Mouse (Mus musculus) heart, embryonic 14.5 days (tissue): Measurements from ENCODE around the gene Tanc1. TPM values are rescaled to one million over a fixed set of nuclear protein-coding genes. Genes with fewer than 3 reads are reported as not detected.

Experiments used
- ATAC-seq: fragments of 200-750 bp; cut with Nextera tagmentation; 2 replicates; pipeline ENCODE4 v1.8.0; 2017; ENCODE audit warnings: low read depth, moderate TSS enrichment; ENCODE audit not compliant: insufficient number of reproducible peaks, insufficient read depth, low FRiP score
- H3K27ac ChIP-seq, 2 experiments: fragments of 200-500 bp in 1 of 2; fragments of 300-500 bp in 1 of 2; sonication (generic) in 1 of 2; replicated peaks in 1 of 2; 2 replicates each; pipeline ENCODE4 v1.5.1; 2012 to 2014; ENCODE audit warnings: low read depth in 2 of 2, low read length in 2 of 2, control low read depth in 1 of 2, mild to moderate bottlenecking in 1 of 2, mixed read lengths in 1 of 2; ENCODE audit not compliant: control insufficient read depth in 1 of 2, insufficient read depth in 1 of 2
- H3K27me3 ChIP-seq: fragments of 300-500 bp; sonication (generic); 2 replicates; pipeline ENCODE4 v1.6.1; 2014; ENCODE audit warnings: mild to moderate bottlenecking, low read length, control low read depth; ENCODE audit not compliant: control insufficient read depth, insufficient read depth
- H3K36me3 ChIP-seq: fragments of 300-500 bp; sonication (generic); 2 replicates; pipeline ENCODE4 v1.6.1; 2014; ENCODE audit warnings: mild to moderate bottlenecking, control low read depth, low read length, mixed read lengths; ENCODE audit not compliant: control insufficient read depth, insufficient read depth
- H3K4me1 ChIP-seq, 2 experiments: fragments of 200-500 bp in 1 of 2; fragments of 300-500 bp in 1 of 2; sonication (generic) in 1 of 2; 2 replicates each; pipeline ENCODE4 v1.6.1; 2012 to 2014; ENCODE audit warnings: low read length in 2 of 2, control low read depth in 1 of 2, mixed read lengths in 1 of 2; ENCODE audit not compliant: control insufficient read depth in 2 of 2, insufficient read depth in 2 of 2
- H3K4me2 ChIP-seq: fragments of 300-500 bp; sonication (generic); 2 replicates; pipeline ENCODE4 v1.6.1; 2014; ENCODE audit warnings: mild to moderate bottlenecking, low read length
- H3K4me3 ChIP-seq, 2 experiments: fragments of 200-500 bp in 1 of 2; fragments of 300-500 bp in 1 of 2; sonication (generic) in 1 of 2; 2 replicates each; pipeline ENCODE4 v1.5.1; 2012 to 2014; ENCODE audit warnings: low read length in 2 of 2, mild to moderate bottlenecking in 2 of 2, control low read depth in 1 of 2, low read depth in 1 of 2, moderate library complexity in 1 of 2; ENCODE audit not compliant: control insufficient read depth in 1 of 2, insufficient read depth in 1 of 2
- H3K9ac ChIP-seq: fragments of 300-500 bp; sonication (generic); 2 replicates; pipeline ENCODE4 v1.6.1; 2014; ENCODE audit warnings: mild to moderate bottlenecking, low read length
- H3K9me3 ChIP-seq: fragments of 300-500 bp; sonication (generic); 2 replicates; pipeline ENCODE4 v1.6.1; 2016; ENCODE audit warnings: low read length, control low read depth; ENCODE audit not compliant: control insufficient read depth
- WGBS: fragments of 180-500 bp; shearing (Covaris S2); extraction: QIAGEN DNeasy Blood & Tissue Kit; methylation state at CpG from one replicate; pipeline ENCODE4 v1.1.7; 2014; 5-methylcytosine and 5-hydroxymethylcytosine counted together
- polyA plus RNA-seq: library from polyadenylated mRNA; unstranded; fragments of >200 nt; fragmentation: Nextera tagmentation; extraction: Ambion mirVana; gene quantifications from 2 replicates; pipeline ENCODE4 v1.2.1, GENCODE M21; 2014

Tanc1 gene
- polyA plus RNA-seq, 1 experiment from 2014 or later, result 27.2 TPM

DNA sequence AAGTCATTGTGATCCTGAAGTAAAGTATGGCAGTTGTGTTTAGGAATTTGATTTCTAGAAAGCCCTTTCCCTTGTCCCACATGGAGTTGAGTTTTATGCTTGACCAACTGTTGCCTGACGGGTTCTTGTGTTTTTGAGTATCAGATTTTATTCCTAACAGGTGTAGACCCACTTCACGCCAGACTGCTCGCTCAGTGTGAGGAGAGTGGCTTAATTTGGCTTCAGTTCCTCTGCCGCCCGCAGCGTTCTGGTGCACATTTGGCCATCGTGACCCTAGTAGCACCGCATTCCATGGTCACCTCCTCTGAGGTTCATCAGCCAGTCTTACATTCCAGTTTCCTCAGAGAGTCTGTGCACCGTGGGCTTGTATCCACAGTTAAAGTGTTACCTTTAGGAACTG, 88.1 kb downstream of the Tanc1 start:
- no peak for ATAC-seq
- Histone ChIP-seq H3K27me3 (no peaks in the 10 kb centered on the region), H3K27ac (no peak overlapping the region), H3K4me1 (peaks cover 3 to 20% of the 10 kb centered on the region in 2 experiments), H3K36me3 (peaks cover 22% of the 10 kb centered on the region), H3K9ac (no peak overlapping the region), H3K4me2 (no peak overlapping the region), H3K9me3 (no peaks in the 10 kb centered on the region), H3K4me3 (no peak overlapping the region)
- 61% methylated on average over 9 of the region's 9 CpGs for WGBS

DNA sequence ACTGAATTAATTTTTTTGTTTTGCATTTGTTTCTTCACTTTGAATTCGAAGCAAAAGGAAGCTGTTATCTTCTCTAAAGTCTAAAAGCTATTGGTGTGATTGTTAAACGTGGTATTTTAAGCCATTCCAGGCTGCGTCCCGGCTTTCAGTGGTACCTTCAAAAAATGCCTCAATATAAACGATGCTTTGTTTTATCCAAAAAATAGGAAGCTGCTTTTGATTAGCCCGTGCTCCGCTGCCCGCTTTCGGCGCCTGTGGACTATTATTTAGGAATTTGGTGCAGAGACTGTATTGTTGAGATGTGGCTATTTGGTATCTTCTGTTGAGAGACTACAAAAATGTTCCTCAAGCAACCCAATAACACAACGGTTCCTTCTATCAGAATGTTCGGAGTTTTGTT, 93.4 kb downstream of the Tanc1 start:
- no peaks in the 10 kb centered on the region for H3K9me3 ChIP-seq
- no peak overlapping the region for H3K4me2 ChIP-seq
- H3K4me1 ChIP-seq, result peaks cover 10 to 13% of the 10 kb centered on the region in 2 experiments
- H3K27me3 ChIP-seq, result no peaks in the 10 kb centered on the region
- H3K4me3 ChIP-seq, result no peak overlapping the region
- no peak overlapping the region for H3K27ac ChIP-seq
- ATAC-seq, result no peak
- no peak overlapping the region for H3K9ac ChIP-seq
- 88% methylated on average over 12 of the region's 12 CpGs for WGBS
- H3K36me3 ChIP-seq, result peaks cover 16% of the 10 kb centered on the region

DNA sequence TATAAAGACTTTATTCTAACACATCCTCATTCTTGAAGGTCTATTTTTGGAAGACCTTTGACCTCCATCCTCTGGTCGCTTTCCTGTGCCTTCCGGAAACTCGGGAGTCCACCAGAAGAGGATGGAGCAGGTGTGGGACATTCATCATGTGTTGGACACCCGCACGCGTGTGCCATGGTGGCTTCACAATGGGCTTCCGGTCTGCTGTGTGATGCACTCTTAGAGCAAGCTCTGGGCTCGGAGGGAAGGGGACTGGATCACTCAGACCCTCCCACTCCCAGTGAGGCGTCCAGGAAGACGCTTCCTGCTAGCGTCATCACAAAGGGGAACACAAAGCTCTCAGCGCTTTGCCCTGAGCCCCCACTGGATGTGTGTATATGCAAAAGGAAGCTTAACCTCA, 95.0 kb downstream of the Tanc1 start:
- Histone ChIP-seq H3K4me3 (no peak overlapping the region), H3K27me3 (no peaks in the 10 kb centered on the region), H3K9me3 (no peaks in the 10 kb centered on the region), H3K4me1 (peaks cover 10 to 16% of the 10 kb centered on the region in 2 experiments), H3K27ac (no peak overlapping the region), H3K9ac (no peak overlapping the region), H3K4me2 (no peak overlapping the region), H3K36me3 (0 out of 2 replicates have a peak, but pooled peaks cover 5% of the 10 kb centered on the region)
- 0 out of 2 replicates have a peak, but pooled peaks have one; percentile 32 for ATAC-seq
- 66% methylated on average over 12 of the region's 12 CpGs for WGBS

DNA sequence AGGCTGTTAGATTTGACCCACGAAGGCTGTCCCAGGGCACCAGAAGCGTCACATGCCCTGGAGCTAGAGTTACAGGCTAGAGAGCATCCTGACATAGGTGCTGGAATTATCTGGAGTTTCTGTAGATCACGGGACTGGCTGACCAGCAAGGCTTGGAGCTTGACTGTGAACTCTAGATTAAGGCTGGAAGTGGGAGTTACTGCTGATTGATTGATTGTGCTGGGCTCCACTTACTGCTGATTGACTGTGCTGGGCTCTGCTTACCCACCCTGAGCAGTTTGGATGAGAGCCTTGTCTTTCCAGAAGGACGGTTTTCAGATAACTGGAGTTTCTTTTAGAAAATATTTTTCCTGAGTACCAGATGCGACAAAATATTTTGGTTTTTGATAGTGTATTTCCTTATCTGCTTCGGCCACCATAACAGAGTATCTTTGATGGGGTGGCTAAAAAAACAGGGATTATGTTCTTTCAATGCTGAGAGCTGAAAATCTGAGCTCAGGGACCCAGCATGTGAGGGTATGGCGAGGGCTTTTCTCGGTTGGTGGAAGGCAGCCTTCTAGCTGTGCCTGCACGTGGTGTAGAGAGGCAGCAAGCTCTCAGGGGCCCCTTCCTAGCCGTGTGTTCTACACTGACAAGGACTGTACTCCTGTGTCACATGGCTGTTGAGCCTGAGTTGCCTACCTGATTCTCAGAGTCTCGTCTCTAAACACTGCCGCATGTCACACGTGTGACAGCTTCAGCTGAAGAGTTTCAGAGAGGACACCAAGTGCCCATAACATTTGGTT, 96.3 kb downstream of the Tanc1 start:
- Histone ChIP-seq H3K4me3 (no peak overlapping the region), H3K4me1 (peaks cover 17 to 28% of the 10 kb centered on the region in 2 experiments), H3K9me3 (no peaks in the 10 kb centered on the region), H3K27me3 (no peaks in the 10 kb centered on the region), H3K9ac (0 out of 2 replicates have a peak overlapping the region, but pooled peaks have one; percentile 12), H3K27ac (peak overlapping the region; percentile 35 to 59), H3K36me3 (no peaks in the 10 kb centered on the region), H3K4me2 (peak overlapping the region; percentile 25; the same call in 1 of the 2 replicates)
- WGBS, result 24% methylated on average over 13 of the region's 13 CpGs
- ATAC-seq, result peak; percentile 52

DNA sequence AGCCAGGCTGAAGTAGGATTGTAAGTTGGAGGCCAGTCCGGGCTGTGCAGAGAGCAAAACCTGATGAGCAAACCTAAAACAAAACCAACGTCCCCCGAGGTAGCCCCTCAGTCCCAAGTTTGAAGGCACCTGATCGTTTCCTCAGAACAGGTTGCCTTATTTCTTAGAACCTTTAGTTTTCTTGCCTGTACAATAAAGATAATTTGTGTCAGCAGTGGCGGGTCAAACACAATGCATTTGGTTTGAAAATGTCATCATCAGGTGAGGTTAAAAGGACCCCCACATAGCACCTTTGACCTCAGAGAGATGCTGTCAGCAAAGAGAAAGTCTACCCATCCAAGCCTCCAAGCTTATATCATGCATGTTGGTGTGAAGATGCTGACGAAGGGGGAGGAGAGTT, 98.9 kb downstream of the Tanc1 start:
- no peaks in the 10 kb centered on the region for H3K36me3 ChIP-seq

DNA sequence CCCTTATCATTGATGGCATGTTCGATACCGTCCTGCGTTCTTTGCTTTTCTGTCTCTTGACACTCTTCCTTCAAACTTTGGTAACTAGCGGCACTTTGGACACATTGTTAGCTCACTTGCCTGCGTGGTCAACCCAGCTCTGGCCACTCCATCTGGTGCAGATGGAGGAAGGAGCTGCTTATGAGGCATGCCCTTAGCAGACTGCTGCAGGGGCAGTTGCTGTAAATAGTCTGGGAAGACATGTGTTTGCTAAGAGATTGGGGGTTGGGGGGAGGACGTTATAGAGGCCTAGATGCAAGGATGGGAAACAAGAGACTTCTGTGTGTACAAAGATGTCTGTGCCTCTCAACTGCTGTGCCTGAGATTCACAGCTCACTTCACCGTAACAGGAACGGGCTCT, 100.2 kb downstream of the Tanc1 start:
- Histone ChIP-seq H3K27ac (no peak overlapping the region), H3K4me3 (no peak overlapping the region), H3K4me2 (no peak overlapping the region), H3K36me3 (no peaks in the 10 kb centered on the region), H3K4me1 (peaks cover 15 to 36% of the 10 kb centered on the region in 2 experiments), H3K9ac (no peak overlapping the region), H3K27me3 (no peaks in the 10 kb centered on the region), H3K9me3 (no peaks in the 10 kb centered on the region)
- ATAC-seq, result no peak
- 74% methylated on average over 8 of the region's 8 CpGs for WGBS

More for the DNA sequence above, 98.9 kb downstream of the Tanc1 start:
- no peak overlapping the region for H3K27ac ChIP-seq
- WGBS, result 92% methylated on average over 6 of the region's 6 CpGs
- no peak overlapping the region for H3K4me2 ChIP-seq
- ATAC-seq, result no peak
- H3K9ac ChIP-seq, result no peak overlapping the region
- H3K9me3 ChIP-seq, result no peaks in the 10 kb centered on the region
- H3K4me1 ChIP-seq, result peaks cover 18 to 36% of the 10 kb centered on the region in 2 experiments
- no peak overlapping the region for H3K4me3 ChIP-seq
- no peaks in the 10 kb centered on the region for H3K27me3 ChIP-seq

DNA sequence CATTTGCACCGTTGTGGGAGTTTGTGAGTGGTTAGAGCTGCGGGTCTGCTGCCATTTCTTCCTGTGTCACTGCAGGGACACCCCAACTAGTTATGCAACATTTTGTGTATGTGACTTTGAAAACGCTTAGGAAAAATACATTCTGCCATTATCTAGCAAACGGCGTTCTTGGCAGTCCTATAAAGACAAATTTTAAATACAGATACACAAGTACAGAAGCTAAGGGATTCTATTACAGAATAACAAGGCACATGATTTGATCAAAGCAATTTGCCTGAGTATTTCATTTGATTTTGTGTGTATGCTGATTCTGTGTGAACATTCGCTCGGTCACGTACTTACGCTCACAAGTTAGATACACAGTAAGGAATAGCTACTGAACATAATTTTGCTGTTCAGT, 100.6 kb downstream of the Tanc1 start:
- Histone ChIP-seq H3K4me1 (peaks cover 15 to 35% of the 10 kb centered on the region in 2 experiments), H3K9me3 (no peaks in the 10 kb centered on the region), H3K27ac (no peak overlapping the region), H3K9ac (no peak overlapping the region), H3K36me3 (no peaks in the 10 kb centered on the region), H3K4me2 (no peak overlapping the region), H3K27me3 (no peaks in the 10 kb centered on the region), H3K4me3 (no peak overlapping the region)
- no peak for ATAC-seq
- WGBS, result 86% methylated on average over 9 of the region's 9 CpGs
